Mouse (Mus musculus) ES-E14 (cell line): ENCODE results near the gene Prtg.

ENCODE experiments used
- HCFC1 ChIP-seq: IDR thresholded peaks from 2 replicates; pipeline ENCODE4 v1.6.1; 2012; ENCODE audit warnings: low read length, inconsistent platforms, borderline replicate concordance; ENCODE audit not compliant: insufficient read depth
- ZC3H11A ChIP-seq: IDR thresholded peaks from 2 replicates; pipeline ENCODE4 v1.6.1; 2012; ENCODE audit warnings: low read depth, mild to moderate bottlenecking, inconsistent platforms, low read length, borderline replicate concordance

- TF ChIP-seq ZC3H11A (no peak), HCFC1 (peak; percentile 45; the same call in 1 of the 2 replicates)
Observed at GRCm38 (mm10) chr9:72958521-72959450, 152.1 kb downstream of the Prtg start, which contains the start of the genes Dyx1c1 and Gm44503.
